Mouse (Mus musculus): ENCODE data around the gene Fyco1.

- TF ChIP-seq POLR2A (IDR thresholded peaks at IDR 0.05; ENCODE audit: control insufficient read depth, low read depth, low read length) (no peak), CTCF (IDR thresholded peaks at IDR 0.05; ENCODE audit: control insufficient read depth, insufficient read depth, insufficient replicate concordance, low read depth, low read length) (no peak)
Measured at GRCm38 (mm10) chr9:123844468-123844867, 7.2 kb downstream of the Fyco1 start.

Data from testis, adult 2 months (tissue).